Mouse (Mus musculus) urinary bladder, postnatal 4 days (tissue): ENCODE results near the gene Car7.

ENCODE experiments used
- DNase-seq, 2 experiments: peaks; one replicate each; pipeline ENCODE4 v3.0.0; 2021 to 2022; ENCODE audit warnings: low spot score in 2 of 2

Car7 gene

GRCm38 (mm10) chr8:104533971-104534778 is at the start of gene Car7, which contains the start of gene Nae1:
Gene Car7, plus strand, starts transcription at chr8:104534689.
Gene Nae1, minus strand, starts transcription at chr8:104534637.
- peak; percentile 90 to 91 for DNase-seq

- peak; percentile 20 to 62 for DNase-seq
Measured at GRCm38 (mm10) chr8:104509061-104510006, 25.2 kb upstream of the Car7 start, which contains the start of gene Terb1. Gene Terb1, minus strand, starts transcription at chr8:104509910.

- no peak for DNase-seq
Measured at GRCm38 (mm10) chr8:104510134-104510533, 24.4 kb upstream of the Car7 start.

- DNase-seq, result no peak
Measured at GRCm38 (mm10) chr8:104517872-104518271, 16.6 kb upstream of the Car7 start.

- DNase-seq, result no peak
Measured at GRCm38 (mm10) chr8:104529671-104530070, 4.8 kb upstream of the Car7 start.

GRCm38 (mm10) chr8:104533551-104533950 is 938 bp upstream of the Car7 start:
- DNase-seq, result no peak

GRCm38 (mm10) chr8:104534779-104535141 is 271 bp downstream of the Car7 start:
- DNase-seq, result no peak

- DNase-seq, result no peak
Measured at GRCm38 (mm10) chr8:104535378-104535777, 889 bp downstream of the Car7 start.

GRCm38 (mm10) chr8:104536028-104536427 is 1.5 kb downstream of the Car7 start:
- DNase-seq, result no peak

- DNase-seq, result no peak
Measured at GRCm38 (mm10) chr8:104538896-104539295, 4.4 kb downstream of the Car7 start.

- DNase-seq, result no peak
Measured at GRCm38 (mm10) chr8:104539566-104539965, 5.1 kb downstream of the Car7 start.

GRCm38 (mm10) chr8:104540238-104540637 is 5.7 kb downstream of the Car7 start:
- no peak for DNase-seq

- no peak for DNase-seq
Measured at GRCm38 (mm10) chr8:104540710-104541514, 6.4 kb downstream of the Car7 start.

GRCm38 (mm10) chr8:104541515-104541880 is 7.0 kb downstream of the Car7 start:
- DNase-seq, result no peak

- DNase-seq, result no peak
Measured at GRCm38 (mm10) chr8:104542160-104542559, 7.7 kb downstream of the Car7 start.

- DNase-seq, result no peak
Measured at GRCm38 (mm10) chr8:104543440-104544045, 9.1 kb downstream of the Car7 start.

GRCm38 (mm10) chr8:104555191-104555590 is 20.7 kb downstream of the Car7 start:
- no peak for DNase-seq

- DNase-seq, result no peak
Measured at GRCm38 (mm10) chr8:104557226-104557625, 22.7 kb downstream of the Car7 start.

GRCm38 (mm10) chr8:104560731-104561130 is 26.2 kb downstream of the Car7 start:
- DNase-seq, result no peak

GRCm38 (mm10) chr8:104564633-104565456 is 30.4 kb downstream of the Car7 start:
- peak; percentile 66 to 86 for DNase-seq
